Mouse (Mus musculus) CH12.LX (cell line): ENCODE results near the gene L3mbtl1. TPM values are rescaled to one million over a fixed set of nuclear protein-coding genes. Genes with fewer than 3 reads are reported as not detected.

Experiments used
- polyA plus RNA-seq: library from polyadenylated mRNA; unstranded; fragments of >175 nt; gene quantifications from 2 replicates; pipeline ENCODE4 v1.2.1, GENCODE M21; 2012; ENCODE audit warnings: low read depth; ENCODE audit not compliant: insufficient read length
- total RNA-seq, 2 experiments: library from RNA; depleted of rRNA; stranded (reverse); fragments of 300-350 nt in 1 of 2; fragments of >200 nt in 1 of 2; gene quantifications; 2 replicates each; pipeline ENCODE4 v1.2.3; 2012 to 2014

L3mbtl1 gene
- total and polyA plus RNA-seq, 3 experiments = 0.09 TPM; not detected in 2

Other genes starting within 250 kb of the L3mbtl1 start
- 96.3 and 144 TPM in 2 replicates for gene Srsf6, start 11.9 kb upstream of the L3mbtl1 start, total RNA-seq (2012; rRNA removed)
- gene Srsf6, start 11.9 kb upstream of the L3mbtl1 start, total RNA-seq (2014; rRNA removed) = 204 and 230 TPM in 2 replicates
- gene Srsf6, start 11.9 kb upstream of the L3mbtl1 start, polyA plus RNA-seq = 227 and 244 TPM in 2 replicates
- gene Sgk2, start 43.9 kb downstream of the L3mbtl1 start, total RNA-seq (2012; rRNA removed) = not detected in 2 replicates
- not detected in 2 replicates for gene Sgk2, start 43.9 kb downstream of the L3mbtl1 start, total RNA-seq (2014; rRNA removed)
- not detected in 2 replicates for gene Sgk2, start 43.9 kb downstream of the L3mbtl1 start, polyA plus RNA-seq
- gene Ift52, start 73.9 kb downstream of the L3mbtl1 start, total RNA-seq (2012; rRNA removed) = 11.3 and 13.0 TPM in 2 replicates
- gene Ift52, start 73.9 kb downstream of the L3mbtl1 start, total RNA-seq (2014; rRNA removed) = 13.1 and 14.4 TPM in 2 replicates
- 33.6 and 39.8 TPM in 2 replicates for gene Ift52, start 73.9 kb downstream of the L3mbtl1 start, polyA plus RNA-seq
- 38.4 and 48.0 TPM in 2 replicates for gene Mybl2, start 111.2 kb downstream of the L3mbtl1 start, total RNA-seq (2012; rRNA removed)
- 34.1 and 36.0 TPM in 2 replicates for gene Mybl2, start 111.2 kb downstream of the L3mbtl1 start, total RNA-seq (2014; rRNA removed)
- gene Mybl2, start 111.2 kb downstream of the L3mbtl1 start, polyA plus RNA-seq = 131 and 189 TPM in 2 replicates
- gene Gtsf1l, start 144.4 kb downstream of the L3mbtl1 start, total RNA-seq (2012; rRNA removed) = not detected in 2 replicates
- not detected in 2 replicates for gene Gtsf1l, start 144.4 kb downstream of the L3mbtl1 start, total RNA-seq (2014; rRNA removed)
- not detected in 2 replicates for gene Gtsf1l, start 144.4 kb downstream of the L3mbtl1 start, polyA plus RNA-seq